Mouse (Mus musculus): ENCODE measurements around the gene Cflar.
"Not testable (repeated sequence)": the region's sequence is repeated elsewhere in the genome, so short reads cannot be mapped to it uniquely, and the experiment has no call there.

Gene Cflar

GRCm38 (mm10) chr1:58734043-58734920 lies 23.0 kb downstream of the Cflar start:
- DNase-seq = no peak

GRCm38 (mm10) chr1:58735962-58736361 lies 24.7 kb downstream of the Cflar start:
- DNase-seq = peak; percentile 53 to 59

GRCm38 (mm10) chr1:58736968-58737367 lies 25.7 kb downstream of the Cflar start:
- no peak for DNase-seq

- DNase-seq = no peak
These were observed 28.2 kb downstream of the Cflar start for GRCm38 (mm10) chr1:58739529-58739928.

- peak in 1 of 2 experiments; percentile 5 for DNase-seq
These were observed 31.3 kb downstream of the Cflar start for GRCm38 (mm10) chr1:58742571-58743021.

- no peak for DNase-seq
These were observed 31.9 kb downstream of the Cflar start for GRCm38 (mm10) chr1:58743252-58743651.

GRCm38 (mm10) chr1:58744645-58745044 lies 33.3 kb downstream of the Cflar start:
- DNase-seq = peak; percentile 84 to 88

GRCm38 (mm10) chr1:58746880-58747279 lies 35.6 kb downstream of the Cflar start:
- DNase-seq = peak; percentile 57 to 76

GRCm38 (mm10) chr1:58759451-58759850 lies 48.1 kb downstream of the Cflar start:
- DNase-seq = no peak

GRCm38 (mm10) chr1:58760581-58760980 lies 49.3 kb downstream of the Cflar start:
- no peak for DNase-seq

- peak; percentile 48 to 54 for DNase-seq
These were observed 50.3 kb downstream of the Cflar start for GRCm38 (mm10) chr1:58761391-58762275.

- no peak for DNase-seq
These were observed 51.3 kb downstream of the Cflar start for GRCm38 (mm10) chr1:58762576-58762975.

GRCm38 (mm10) chr1:58766446-58766845 lies 55.1 kb downstream of the Cflar start:
- not testable (repeated sequence) for DNase-seq

- no peak for DNase-seq
These were observed 57.8 kb downstream of the Cflar start for GRCm38 (mm10) chr1:58769136-58769535.

GRCm38 (mm10) chr1:58769701-58770100 lies 58.4 kb downstream of the Cflar start:
- no peak for DNase-seq

GRCm38 (mm10) chr1:58770111-58770720 lies 58.9 kb downstream of the Cflar start:
- DNase-seq = peak; percentile 23 to 48

- no peak for DNase-seq
These were observed 60.8 kb downstream of the Cflar start for GRCm38 (mm10) chr1:58772084-58772483.

GRCm38 (mm10) chr1:58773280-58773679 lies 62.0 kb downstream of the Cflar start:
- DNase-seq = no peak

GRCm38 (mm10) chr1:58773905-58774304 lies 62.6 kb downstream of the Cflar start:
- peak in 1 of 2 experiments; percentile 26 for DNase-seq

GRCm38 (mm10) chr1:58775361-58775760 lies 64.1 kb downstream of the Cflar start:
- no peak for DNase-seq

- no peak for DNase-seq
These were observed 66.3 kb downstream of the Cflar start for GRCm38 (mm10) chr1:58777583-58777982.

GRCm38 (mm10) chr1:58778226-58778625 lies 66.9 kb downstream of the Cflar start:
- no peak for DNase-seq

- no peak for DNase-seq
These were observed 75.0 kb downstream of the Cflar start for GRCm38 (mm10) chr1:58786276-58786675.
